Mouse (Mus musculus) C2C12 (cell line): Measurements from ENCODE around the gene Ggcx. TPM values are rescaled to one million over a fixed set of nuclear protein-coding genes. Genes with fewer than 3 reads are reported as not detected.

Source experiments
- H3K27me3 ChIP-seq: one replicate; pipeline ENCODE4 v1.6.1; 2011; ENCODE audit not compliant: control insufficient read depth, insufficient read depth, insufficient read length
- H3K36me3 ChIP-seq: one replicate; pipeline ENCODE4 v1.6.1; 2011; ENCODE audit not compliant: control insufficient read depth, insufficient read depth
- H3K4me3 ChIP-seq: one replicate; pipeline ENCODE4 v1.5.1; 2011; ENCODE audit warnings: mild to moderate bottlenecking, control low read depth; ENCODE audit not compliant: poor library complexity, insufficient read depth, severe bottlenecking
- H3K79me2 ChIP-seq: one replicate; pipeline ENCODE4 v1.6.1; 2011; ENCODE audit not compliant: control insufficient read depth, insufficient read depth
- H3K79me3 ChIP-seq: one replicate; pipeline ENCODE4 v1.6.1; 2011; ENCODE audit warnings: low read depth, control low read depth
- H3ac ChIP-seq: one replicate; pipeline ENCODE3; 2011; ENCODE audit warnings: low read depth; ENCODE audit not compliant: control insufficient read depth, insufficient read length
- CEBPB ChIP-seq: IDR thresholded peaks from one replicate; pipeline ENCODE4 v1.6.1; 2011; ENCODE audit warnings: low read depth, mild to moderate bottlenecking, control low read depth, moderate library complexity
- CTCF ChIP-seq: IDR thresholded peaks from one replicate; pipeline ENCODE4 v1.5.1; 2011; ENCODE audit not compliant: control insufficient read depth, insufficient read depth, insufficient read length
- FOSL1 ChIP-seq: IDR thresholded peaks from one replicate; pipeline ENCODE4 v1.8.0; 2011; ENCODE audit warnings: mild to moderate bottlenecking, low read length; ENCODE audit not compliant: poor library complexity, insufficient read depth, severe bottlenecking
- MAX ChIP-seq: IDR thresholded peaks from one replicate; pipeline ENCODE4 v1.6.1; 2011; ENCODE audit warnings: mild to moderate bottlenecking, control low read depth
- MYOD1 ChIP-seq: IDR thresholded peaks from one replicate; pipeline ENCODE4 v1.6.1; 2011; ENCODE audit warnings: low read depth; ENCODE audit not compliant: control insufficient read depth, insufficient read length
- MYOG ChIP-seq: IDR thresholded peaks from one replicate; pipeline ENCODE4 v1.6.1; 2011; ENCODE audit not compliant: control insufficient read depth, insufficient read length; ENCODE audit errors: extremely low read depth
- USF1 ChIP-seq: IDR thresholded peaks from one replicate; pipeline ENCODE4 v1.6.1; 2011; ENCODE audit warnings: low read depth, mild to moderate bottlenecking, control low read depth, moderate library complexity
- polyA plus RNA-seq: library from polyadenylated mRNA; unstranded; fragments of >200 nt; fragmentation: generic; extraction: Trizol; gene quantifications from one replicate; pipeline ENCODE4 v1.2.1, GENCODE M21; 2012; ENCODE audit warnings: missing spikeins

The Ggcx gene
- polyA plus RNA-seq, 1 experiment: 12.2 TPM

DNA sequence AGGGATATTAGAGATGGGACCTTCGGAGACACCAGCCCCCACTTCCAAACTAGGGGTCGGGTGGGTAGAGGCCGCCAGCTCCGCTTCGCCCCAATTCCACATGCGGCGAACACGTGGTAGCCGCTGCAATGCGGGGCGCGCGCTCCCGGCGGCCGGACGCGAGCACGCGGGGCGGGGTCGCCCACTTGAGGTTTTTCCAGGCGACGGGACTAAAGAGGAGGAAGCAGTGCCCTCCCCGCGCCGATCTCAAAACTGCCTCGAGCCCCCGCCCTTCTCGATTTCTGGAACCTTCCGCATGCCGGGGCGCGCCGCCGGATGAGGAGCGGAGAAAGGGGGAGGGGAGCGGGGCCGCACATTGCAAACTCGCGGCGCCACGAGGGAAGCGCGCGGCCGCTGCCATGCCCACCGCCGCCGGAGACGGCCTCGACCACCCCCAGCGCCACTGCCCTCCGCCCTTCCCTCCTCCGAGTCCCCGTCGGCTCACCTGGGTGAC is 24.8 kb downstream of the Ggcx start:
- TF ChIP-seq MAX (peak; percentile 94), USF1 (no peak)
- no peaks in the 10 kb centered on the region for H3K27me3 ChIP-seq
- peaks cover 51% of the 10 kb centered on the region for H3K79me2 ChIP-seq
- peak overlapping the region; percentile 99 for H3ac ChIP-seq
- peaks cover 47% of the 10 kb centered on the region for H3K36me3 ChIP-seq
- H3K79me3 ChIP-seq: peaks cover 40% of the 10 kb centered on the region
- peak overlapping the region; percentile 95 for H3K4me3 ChIP-seq

DNA sequence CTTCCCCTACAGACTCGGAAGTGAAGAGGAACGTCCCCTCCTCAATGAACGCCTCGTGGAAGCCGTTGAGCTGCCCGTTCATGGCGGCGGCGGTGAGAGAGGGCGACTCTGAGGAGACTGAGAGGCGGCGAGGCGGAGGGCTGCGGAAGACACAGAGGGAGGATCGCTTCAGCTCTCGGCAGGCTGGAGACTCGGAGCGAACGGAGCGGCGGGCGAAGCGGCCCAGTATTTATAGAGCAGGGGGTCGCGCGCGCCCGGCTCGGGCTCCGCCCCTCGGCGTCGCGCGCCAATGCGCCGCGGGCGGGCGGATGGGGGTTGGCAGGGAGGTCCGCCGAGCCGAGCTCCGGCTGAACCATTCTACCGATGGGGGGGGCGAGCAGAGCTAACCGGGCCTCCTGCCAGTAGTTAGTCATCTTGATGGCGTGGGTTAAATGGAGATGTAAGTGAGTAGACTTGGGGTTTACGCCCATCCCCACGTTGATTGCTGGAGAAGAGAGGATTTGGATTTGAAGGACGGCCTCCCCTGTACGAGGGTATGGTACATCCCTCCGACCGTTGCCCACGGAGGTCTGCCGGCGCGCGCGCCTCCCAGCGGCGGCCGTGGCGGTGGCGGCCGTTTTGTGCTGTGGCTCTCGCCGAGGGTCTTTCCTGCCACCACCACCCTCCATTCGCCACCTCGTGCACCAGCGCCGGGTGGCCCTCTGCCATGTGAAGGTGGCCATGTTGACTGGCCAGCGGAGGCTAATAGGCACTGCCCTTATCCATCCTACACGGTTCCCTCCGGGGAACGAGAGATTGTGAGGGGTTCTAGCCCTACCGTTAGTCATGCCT is 25.5 kb downstream of the Ggcx start, which contains the start of gene Mat2a:
Gene Mat2a (minus strand): TSS at position 204 of the 831 bp plus-strand sequence.
- Histone ChIP-seq H3K79me2 (peaks cover 49% of the 10 kb centered on the region), H3ac (peak within 1 kb of the TSS; percentile 99), H3K36me3 (peaks cover 42% of the 10 kb centered on the region), H3K4me3 (peak within 1 kb of the TSS; percentile 95), H3K79me3 (peaks cover 40% of the 10 kb centered on the region), H3K27me3 (no peaks in the 10 kb centered on the region)
- TF ChIP-seq MAX: peak; percentile 37
- TF ChIP-seq FOSL1: no peak
- peak; percentile 95 for TF ChIP-seq CTCF

DNA sequence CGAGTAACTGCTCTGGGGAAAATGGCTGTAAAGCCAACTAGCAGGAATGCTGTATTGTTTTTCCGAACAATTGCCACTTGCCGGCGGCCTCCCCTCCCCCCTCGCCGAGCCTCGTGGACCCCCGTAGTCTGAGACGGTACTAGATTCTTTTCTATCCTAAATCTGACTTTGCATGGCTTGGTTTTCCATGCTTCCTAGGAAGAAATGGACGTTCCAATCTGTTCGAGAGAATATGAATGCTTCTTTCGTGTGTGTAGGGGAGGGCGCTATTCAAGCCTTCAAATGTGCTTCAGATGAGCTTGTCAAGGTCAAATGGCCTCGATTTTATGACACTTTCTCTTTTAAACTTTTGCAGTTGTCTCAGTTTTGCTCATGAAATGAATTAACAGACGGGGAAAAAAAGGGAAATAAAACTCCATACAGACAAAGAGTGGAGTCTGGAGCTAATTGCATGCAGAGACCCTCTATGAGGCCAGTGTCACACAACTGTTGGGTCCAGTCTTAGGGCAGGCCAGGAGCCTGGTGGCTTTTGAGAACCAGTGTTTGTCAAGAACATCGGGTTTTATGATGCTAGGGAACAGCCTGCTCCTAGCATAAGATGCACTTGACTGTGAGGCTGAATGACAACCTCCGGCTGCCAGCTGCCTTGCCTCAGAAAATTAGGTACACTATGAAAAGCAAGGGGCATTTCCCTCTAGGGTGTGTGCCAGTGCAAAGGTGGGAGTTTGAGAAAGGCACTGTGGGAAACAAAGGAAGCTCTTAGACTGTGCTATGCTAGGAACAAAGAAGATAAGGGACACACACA is 26.3 kb downstream of the Ggcx start:
- Histone ChIP-seq H3K36me3 (peaks cover 33% of the 10 kb centered on the region), H3K27me3 (no peaks in the 10 kb centered on the region), H3K4me3 (peak overlapping the region; percentile 95), H3K79me3 (peaks cover 38% of the 10 kb centered on the region), H3ac (peak overlapping the region; percentile 76), H3K79me2 (peaks cover 40% of the 10 kb centered on the region)
- TF ChIP-seq USF1: no peak
- TF ChIP-seq CEBPB: no peak
- no peak for TF ChIP-seq MAX
- TF ChIP-seq CTCF: no peak
- no peak for TF ChIP-seq FOSL1

DNA sequence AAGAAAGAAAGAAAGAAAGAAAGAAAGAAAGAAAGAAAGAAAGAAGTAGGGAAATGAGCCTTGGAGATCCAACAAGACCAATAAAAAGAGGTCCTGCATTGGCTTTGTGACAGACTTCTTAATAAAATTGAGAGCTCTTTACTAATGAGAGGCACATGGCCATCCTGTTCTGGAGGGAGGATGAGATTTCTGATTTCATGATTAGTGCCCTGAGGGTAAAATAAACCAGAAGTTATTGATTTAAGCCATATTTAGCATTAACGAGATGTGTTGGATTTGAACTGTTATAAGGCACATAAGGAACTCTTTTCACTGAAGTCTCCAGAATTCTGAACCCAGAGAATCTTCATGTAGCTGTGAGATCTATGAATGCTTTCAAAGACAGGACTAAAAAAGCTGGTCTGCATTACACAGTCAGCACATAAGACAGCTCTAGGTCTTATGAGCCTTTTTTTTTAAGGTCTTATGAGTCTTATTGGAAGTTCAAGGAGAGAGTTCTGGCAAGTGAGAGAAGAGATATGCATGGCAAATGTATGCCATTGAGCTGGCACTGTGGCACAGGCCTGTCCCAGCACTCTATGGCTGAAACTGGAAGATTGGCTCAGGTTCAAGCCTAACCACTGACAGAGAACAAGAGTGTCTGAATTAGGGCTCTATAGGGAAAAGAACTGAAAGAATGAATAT is 29.0 kb downstream of the Ggcx start:
- Histone ChIP-seq H3K36me3 (peaks cover 7% of the 10 kb centered on the region), H3K79me2 (peaks cover 14% of the 10 kb centered on the region), H3K79me3 (peaks cover 11% of the 10 kb centered on the region), H3K4me3 (no peak overlapping the region), H3K27me3 (no peaks in the 10 kb centered on the region), H3ac (no peak overlapping the region)
- TF ChIP-seq MAX (no peak), USF1 (no peak), MYOD1 (no peak), CTCF (no peak), CEBPB (no peak), MYOG (no peak), FOSL1 (no peak)

DNA sequence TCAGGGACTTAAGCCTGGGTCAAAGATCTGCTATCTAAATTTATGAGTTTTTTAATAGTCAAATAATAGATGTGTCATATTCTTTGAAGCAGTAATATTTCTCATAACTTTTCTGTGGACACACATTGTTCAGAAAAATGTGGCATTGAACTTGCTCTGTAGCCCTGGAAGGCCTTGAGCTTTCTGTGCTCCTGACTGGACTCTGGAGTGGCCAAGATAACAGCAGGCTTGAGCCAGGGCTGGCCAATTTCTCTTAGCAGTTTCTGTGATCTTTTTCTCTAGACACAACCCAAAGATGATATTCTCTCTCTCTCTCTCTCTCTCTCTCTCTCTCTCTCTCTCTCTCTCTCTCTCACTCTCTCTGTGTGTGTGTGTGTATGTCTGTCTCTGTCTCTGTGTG is 30.9 kb downstream of the Ggcx start:
- Histone ChIP-seq H3ac (no peak overlapping the region), H3K27me3 (no peaks in the 10 kb centered on the region), H3K36me3 (no peaks in the 10 kb centered on the region), H3K79me3 (no peaks in the 10 kb centered on the region), H3K79me2 (no peaks in the 10 kb centered on the region), H3K4me3 (no peak overlapping the region)
- TF ChIP-seq MYOD1: no peak
- no peak for TF ChIP-seq CEBPB
- TF ChIP-seq MAX: no peak
- no peak for TF ChIP-seq FOSL1
- no peak for TF ChIP-seq USF1
- TF ChIP-seq CTCF: no peak
- no peak for TF ChIP-seq MYOG
